Mouse (Mus musculus): ENCODE data around the gene Ptges3l.
"Not testable (repeated sequence)": the region's sequence is repeated elsewhere in the genome, so short reads cannot be mapped to it uniquely, and the experiment has no call there.

GRCm38 (mm10) chr11:101473686-101474085, 48.6 kb upstream of the Ptges3l start:
- not testable (repeated sequence) for TF ChIP-seq USF1 (IDR thresholded peaks at IDR 0.05; ENCODE audit: low read depth); POLR2A (IDR thresholded peaks at IDR 0.05; ENCODE audit: insufficient read length, low read depth); E2F4 (IDR thresholded peaks at IDR 0.05; ENCODE audit: insufficient read depth); MYOD1 (IDR thresholded peaks at IDR 0.05; ENCODE audit: control insufficient read depth in 1 of 3, insufficient read length in 2 of 3, low read depth in 2 of 3); MAX (IDR thresholded peaks at IDR 0.05; ENCODE audit: low read depth); MYOG (IDR thresholded peaks at IDR 0.05; ENCODE audit: control insufficient read depth in 1 of 3, insufficient read depth in 1 of 3, insufficient read length in 2 of 3, low read depth in 2 of 3); CEBPB (IDR thresholded peaks at IDR 0.05; ENCODE audit: insufficient read depth, poor library complexity, severe bottlenecking); TCF12 (IDR thresholded peaks at IDR 0.05; ENCODE audit: insufficient read depth, poor library complexity, severe bottlenecking); REST (IDR thresholded peaks at IDR 0.05; ENCODE audit: insufficient read depth, insufficient read length); SRF (IDR thresholded peaks at IDR 0.05; ENCODE audit: control insufficient read depth, insufficient read length, low read depth); POLR2AphosphoS2 (IDR thresholded peaks at IDR 0.05; ENCODE audit: insufficient read length, low read depth)

Data from myocyte (in vitro differentiated cells).